Mouse (Mus musculus) lung, postnatal 25 days (tissue): Measurements from ENCODE around the gene Lrrc29.

Experiments
- DNase-seq: peaks from one replicate; pipeline ENCODE4 v3.0.0; 2022; ENCODE audit warnings: low spot score

The Lrrc29 gene

GRCm38 (mm10) chr8:105326141-105326672 is at the start of gene Lrrc29, which contains the start of gene Tmem208:
Lrrc29 (minus strand) TSS chr8:105326278.
Tmem208 (plus strand) TSS chr8:105326354.
- peak; percentile 98 for DNase-seq

GRCm38 (mm10) chr8:105374513-105374966 is 48.5 kb upstream of the Lrrc29 start:
- peak; percentile 24 for DNase-seq

GRCm38 (mm10) chr8:105373032-105373431 is 47.0 kb upstream of the Lrrc29 start, which contains the start of gene Plekhg4:
Plekhg4 (plus strand) TSS chr8:105373274.
- DNase-seq = no peak

GRCm38 (mm10) chr8:105372473-105372872 is 46.4 kb upstream of the Lrrc29 start:
- no peak for DNase-seq

- no peak for DNase-seq
These were observed 41.0 kb upstream of the Lrrc29 start for GRCm38 (mm10) chr8:105367107-105367506.

- DNase-seq = no peak
These were observed 35.9 kb upstream of the Lrrc29 start for GRCm38 (mm10) chr8:105361751-105362702.

GRCm38 (mm10) chr8:105359646-105360045 is 33.6 kb upstream of the Lrrc29 start:
- DNase-seq = no peak

GRCm38 (mm10) chr8:105359208-105359607 is 33.1 kb upstream of the Lrrc29 start:
- no peak for DNase-seq

GRCm38 (mm10) chr8:105356681-105357080 is 30.6 kb upstream of the Lrrc29 start:
- no peak for DNase-seq

- DNase-seq = no peak
These were observed 29.3 kb upstream of the Lrrc29 start for GRCm38 (mm10) chr8:105355179-105356024.

- DNase-seq = no peak
These were observed 28.5 kb upstream of the Lrrc29 start for GRCm38 (mm10) chr8:105354549-105354948.

- DNase-seq = no peak
These were observed 27.6 kb upstream of the Lrrc29 start for GRCm38 (mm10) chr8:105353583-105354135.

- DNase-seq = no peak
These were observed 24.1 kb upstream of the Lrrc29 start for GRCm38 (mm10) chr8:105350186-105350585.

GRCm38 (mm10) chr8:105349096-105349771 is 23.2 kb upstream of the Lrrc29 start:
- no peak for DNase-seq

GRCm38 (mm10) chr8:105348450-105349095 is 22.5 kb upstream of the Lrrc29 start, which contains the start of gene Slc9a5:
Slc9a5 (plus strand) TSS chr8:105348843.
- no peak for DNase-seq

- peak; percentile 97 for DNase-seq
These were observed 21.5 kb upstream of the Lrrc29 start, which contains the start of gene Fhod1 for GRCm38 (mm10) chr8:105347428-105348221. Fhod1 (minus strand) TSS chr8:105347953.

- peak; percentile 85 for DNase-seq
These were observed 20.7 kb upstream of the Lrrc29 start for GRCm38 (mm10) chr8:105346611-105347427.

- DNase-seq = peak; percentile 64
These were observed 19.2 kb upstream of the Lrrc29 start for GRCm38 (mm10) chr8:105345061-105345975.
